Mouse (Mus musculus) embryonic facial prominence, embryonic 12.5 days (tissue): ENCODE results near the gene Gltp. TPM values are rescaled to one million over a fixed set of nuclear protein-coding genes. Genes with fewer than 3 reads are reported as not detected.

ENCODE experiments used
- ATAC-seq: fragments of 200-750 bp; cut with Nextera tagmentation; 2 replicates; pipeline ENCODE4 v1.8.0; 2017; ENCODE audit not compliant: insufficient number of reproducible peaks, insufficient read depth, low FRiP score, low TSS enrichment
- H3K27ac ChIP-seq: fragments of 300-500 bp; sonication (generic); 2 replicates; pipeline ENCODE4 v1.5.1; 2016; ENCODE audit warnings: mild to moderate bottlenecking
- H3K27me3 ChIP-seq: fragments of 300-500 bp; sonication (generic); 2 replicates; pipeline ENCODE4 v1.6.1; 2016; ENCODE audit warnings: mild to moderate bottlenecking, moderate library complexity
- H3K36me3 ChIP-seq: fragments of 300-500 bp; sonication (generic); 2 replicates; pipeline ENCODE4 v1.6.1; 2016; ENCODE audit warnings: mild to moderate bottlenecking
- H3K4me1 ChIP-seq: fragments of 300-500 bp; sonication (generic); 2 replicates; pipeline ENCODE4 v1.6.1; 2016
- H3K4me2 ChIP-seq: fragments of 300-500 bp; sonication (generic); replicated peaks from 2 replicates; pipeline ENCODE4 v1.6.1; 2016; ENCODE audit warnings: mild to moderate bottlenecking, moderate library complexity
- H3K4me3 ChIP-seq: fragments of 300-500 bp; sonication (generic); 2 replicates; pipeline ENCODE4 v1.5.1; 2016; ENCODE audit warnings: mild to moderate bottlenecking
- H3K9ac ChIP-seq: fragments of 300-500 bp; sonication (generic); 2 replicates; pipeline ENCODE4 v1.6.1; 2016; ENCODE audit warnings: mild to moderate bottlenecking, moderate library complexity
- H3K9me3 ChIP-seq: fragments of 300-500 bp; sonication (generic); 2 replicates; pipeline ENCODE4 v1.6.1; 2016; ENCODE audit warnings: mild to moderate bottlenecking, moderate library complexity
- WGBS: fragments of 180-500 bp; shearing (Covaris S2); methylation state at CpG from one replicate; pipeline ENCODE4 v1.1.7; 2016; 5-methylcytosine and 5-hydroxymethylcytosine counted together
- microRNA-seq: library from miRNA; unstranded; fragments of <30 nt; microRNA quantifications from one replicate; pipeline ENCODE4, GENCODE M21; 2017
- polyA plus RNA-seq: library from polyadenylated mRNA; unstranded; fragments of >200 nt; fragmentation: Nextera tagmentation; extraction: Ambion mirVana; gene quantifications from 2 replicates; pipeline ENCODE4 v1.2.1, GENCODE M21; 2016

Gene Gltp
- polyA plus RNA-seq, 1 experiment from 2014 or later = 64.5 TPM

- no peaks in the 10 kb centered on the region for H3K4me1 ChIP-seq
- H3K4me2 ChIP-seq = no peak overlapping the region
- no peak overlapping the region for H3K4me3 ChIP-seq
- H3K9me3 ChIP-seq = no peaks in the 10 kb centered on the region
- no peak overlapping the region for H3K27ac ChIP-seq
- ATAC-seq = no peak
- H3K9ac ChIP-seq = no peak overlapping the region
- no peaks in the 10 kb centered on the region for H3K27me3 ChIP-seq
- 49% methylated on average over 2 of the region's 2 CpGs for WGBS
- H3K36me3 ChIP-seq = no peaks in the 10 kb centered on the region
Measured at GRCm38 (mm10) chr5:114631336-114631735, 59.4 kb downstream of the Gltp start.

- no peak for ATAC-seq
- Histone ChIP-seq H3K27me3 (no peaks in the 10 kb centered on the region), H3K4me1 (no peaks in the 10 kb centered on the region), H3K36me3 (no peaks in the 10 kb centered on the region), H3K9me3 (no peaks in the 10 kb centered on the region), H3K9ac (no peak overlapping the region), H3K4me2 (no peak overlapping the region), H3K4me3 (no peak overlapping the region), H3K27ac (no peak overlapping the region)
- WGBS = 15% methylated on average over 3 of the region's 3 CpGs
Measured at GRCm38 (mm10) chr5:114625590-114625989, 65.2 kb downstream of the Gltp start.

- H3K9ac ChIP-seq = no peak overlapping the region
- 40% methylated on average over 6 of the region's 6 CpGs for WGBS
- no peak for ATAC-seq
- no peak overlapping the region for H3K4me3 ChIP-seq
- H3K27ac ChIP-seq = no peak overlapping the region
- H3K27me3 ChIP-seq = no peaks in the 10 kb centered on the region
- no peaks in the 10 kb centered on the region for H3K9me3 ChIP-seq
- H3K36me3 ChIP-seq = no peaks in the 10 kb centered on the region
- H3K4me2 ChIP-seq = no peak overlapping the region
- H3K4me1 ChIP-seq = no peaks in the 10 kb centered on the region
Measured at GRCm38 (mm10) chr5:114620305-114620704, 70.5 kb downstream of the Gltp start.

Small RNA genes lying within 50 kb of the gene (microRNA-seq; reads per million reads assigned to microRNA genes)
- not detected for gene Mir7028

Other genes with a start within 250 kb of the Gltp start
- gene Mmab, start 246.9 kb downstream of the Gltp start, polyA plus RNA-seq = 38.1 and 38.5 TPM in 2 replicates
- 51.7 and 54.0 TPM in 2 replicates for gene Mvk, start 246.7 kb downstream of the Gltp start, polyA plus RNA-seq
- 2.9 and 3.4 TPM in 2 replicates for gene Fam222a, start 123.0 kb downstream of the Gltp start, polyA plus RNA-seq
- 3.2 and 3.5 TPM in 2 replicates for gene Trpv4, start 32.6 kb downstream of the Gltp start, polyA plus RNA-seq
- gene Tchp, start 16.8 kb upstream of the Gltp start, polyA plus RNA-seq = 18.8 and 21.7 TPM in 2 replicates
- gene Ankrd13a, start 83.7 kb upstream of the Gltp start, polyA plus RNA-seq = 60.5 and 63.9 TPM in 2 replicates
- gene Git2, start 84.5 kb upstream of the Gltp start, polyA plus RNA-seq = 48.2 and 52.6 TPM in 2 replicates
- 109 and 113 TPM in 2 replicates for gene 1500011B03Rik, start 132.5 kb upstream of the Gltp start, polyA plus RNA-seq
- not detected in 2 replicates for gene 4930519G04Rik, start 162.7 kb upstream of the Gltp start, polyA plus RNA-seq
- gene Gm9936, start 167.7 kb upstream of the Gltp start, polyA plus RNA-seq = 0.28 and 0.39 TPM in 2 replicates
- gene Oasl2, start 206.0 kb upstream of the Gltp start, polyA plus RNA-seq = 2.4 and 4.2 TPM in 2 replicates
- gene Oasl1, start 232.3 kb upstream of the Gltp start, polyA plus RNA-seq = 0.38 and 0.65 TPM in 2 replicates